Mouse (Mus musculus): Measurements from ENCODE around the gene Ube3b. TPM values are rescaled to one million over a fixed set of nuclear protein-coding genes. Genes with fewer than 3 reads are reported as not detected.

The Ube3b gene
- polyA plus RNA-seq, 1 experiment from 2014 or later = 98.6 TPM

DNA sequence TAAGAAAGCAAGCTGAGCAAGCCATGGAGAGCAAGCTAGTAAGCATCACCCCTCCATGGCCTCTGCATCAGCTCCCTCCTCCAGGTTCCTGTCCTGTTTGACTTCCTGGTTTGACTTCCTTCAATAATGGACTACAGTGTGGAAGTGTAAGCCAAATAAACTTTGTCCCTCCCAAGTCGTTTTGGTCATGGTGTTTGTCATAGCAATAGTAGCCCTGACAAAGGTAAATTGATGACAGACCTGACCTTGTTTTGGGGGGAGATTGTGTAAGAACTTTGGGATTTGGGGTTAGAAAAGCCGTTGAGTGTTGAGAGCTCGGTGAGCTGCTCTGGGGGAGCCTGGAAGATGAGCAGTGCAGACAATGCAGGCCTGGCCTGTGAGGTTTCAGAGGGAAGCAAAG is 90.0 kb downstream of the Ube3b start:
- ATAC-seq (no peak), DNase-seq (ENCODE audit: low read depth, low spot score) (no peak)
- CTCF ChIA-PET = no interaction called here
- POLR2A ChIA-PET = no interaction called here
- in situ Hi-C loops (cut with MboI; ENCODE audit: low pct_unique_long_range_greater_than_20kb) = no loop called here
- peaks cover 36% of the 10 kb centered on the region for H3K27me3 ChIP-seq
- no peak for TF ChIP-seq CTCF (IDR thresholded peaks at IDR 0.05)

Other genes with a start within 250 kb of the Ube3b start
- 13.4 TPM for gene Acacb, start 234.1 kb upstream of the Ube3b start, polyA plus RNA-seq (2021)
- not detected for gene Foxn4, start 106.8 kb upstream of the Ube3b start, polyA plus RNA-seq (2021)
- gene Myo1h, start 91.4 kb upstream of the Ube3b start, polyA plus RNA-seq (2021) = 0.40 TPM
- gene Kctd10, start 99 bp upstream of the Ube3b start, polyA plus RNA-seq (2021) = 98.6 TPM
- gene Mmab, start 63.5 kb downstream of the Ube3b start, polyA plus RNA-seq (2021) = 37.0 TPM
- 28.4 TPM for gene Mvk, start 63.7 kb downstream of the Ube3b start, polyA plus RNA-seq (2021)
- 2.1 TPM for gene Fam222a, start 187.4 kb downstream of the Ube3b start, polyA plus RNA-seq (2021)

Data from Patski (cell line).